Mouse (Mus musculus): ENCODE results near the gene Snx4.

- TF ChIP-seq CTCF (IDR thresholded peaks at IDR 0.05), result no peak
- TF ChIP-seq POLR2A (IDR thresholded peaks at IDR 0.05; ENCODE audit: insufficient read depth, low read depth, low read length), result no peak
- TF ChIP-seq EP300 (IDR thresholded peaks at IDR 0.05; ENCODE audit: insufficient read depth, low read depth, low read length), result no peak
Measured at GRCm38 (mm10) chr16:33247006-33247405, 4.2 kb upstream of the Snx4 start.
